Mouse (Mus musculus): ENCODE measurements around the gene Macrod1. TPM values are rescaled to one million over a fixed set of nuclear protein-coding genes. Genes with fewer than 3 reads are reported as not detected.

Gene Macrod1
- polyA plus RNA-seq, 1 experiment from 2014 or later, result 16.0 TPM

DNA sequence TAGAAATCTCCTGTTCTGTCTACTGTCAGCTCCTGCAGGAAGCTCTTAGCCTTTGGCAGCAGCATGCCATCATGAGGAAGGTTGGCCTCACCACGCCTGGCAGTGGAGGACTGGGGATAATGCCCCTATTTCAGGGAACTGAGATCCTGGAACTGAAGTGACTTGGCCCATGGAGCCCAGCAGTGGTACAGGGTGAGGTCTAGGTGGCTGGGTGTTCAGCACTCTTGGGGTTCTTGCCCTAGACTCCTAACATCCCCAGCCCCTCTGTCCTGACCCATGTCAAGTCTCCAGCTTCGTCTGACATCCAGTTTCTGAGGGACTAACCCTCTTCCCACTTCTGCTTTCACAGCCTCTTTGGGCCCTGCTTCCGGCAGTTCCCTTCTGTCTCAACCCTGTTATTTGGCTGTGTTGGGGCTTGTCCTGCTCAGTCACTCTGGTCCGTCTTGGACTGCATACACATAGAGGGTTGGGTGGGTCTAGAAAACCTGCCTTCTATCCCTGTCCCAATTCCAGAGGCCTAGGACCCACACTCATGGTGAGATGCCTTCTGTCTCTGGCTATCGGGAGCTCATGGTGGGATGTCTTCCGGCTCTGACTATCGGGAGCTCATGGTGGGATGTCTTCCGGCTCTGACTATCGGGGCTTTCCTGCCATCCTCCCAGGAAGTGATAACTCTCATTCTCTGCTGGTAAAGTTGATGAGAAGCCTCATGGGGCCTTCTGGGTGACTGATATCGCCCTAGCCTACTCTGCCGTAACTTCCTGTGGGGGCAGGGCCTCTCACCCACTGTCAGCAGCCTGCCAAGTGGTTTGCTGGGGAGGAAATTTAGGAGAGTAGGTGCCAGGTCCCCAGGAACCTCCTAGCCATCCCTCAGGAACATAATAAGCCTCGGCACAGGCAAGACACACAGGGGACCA lies 38.8 kb upstream of the Macrod1 start:
- Histone ChIP-seq H3K4me1 (ENCODE audit: insufficient read depth, low read depth, low read length) (no peaks in the 10 kb centered on the region), H3K4me2 (replicated peaks; ENCODE audit: low read depth, low read length) (0 out of 2 replicates have a peak overlapping the region, but pooled peaks have one; percentile 19), H3K4me3 (ENCODE audit: low read depth, low read length) (no peak overlapping the region), H3K9me3 (ENCODE audit: low read length) (no peaks in the 10 kb centered on the region), H3K27ac (ENCODE audit: low read length) (peak overlapping the region; percentile 47), H3K9ac (replicated peaks; ENCODE audit: low read depth) (no peak overlapping the region), H3K27me3 (replicated peaks; ENCODE audit: insufficient read depth, low read length) (no peaks in the 10 kb centered on the region), H3K36me3 (ENCODE audit: insufficient read depth, low read length) (peaks cover 10% of the 10 kb centered on the region; the same call in 1 of the 2 replicates)
- 63% methylated on average over 12 of the region's 12 CpGs for WGBS
- peak; percentile 24 for DNase-seq (ENCODE audit: low spot score)
- 0 out of 2 replicates have a peak, but pooled peaks have one; percentile 11 for ATAC-seq
- no peak for TF ChIP-seq CTCF (IDR thresholded peaks at IDR 0.05)
- TF ChIP-seq EP300 (IDR thresholded peaks at IDR 0.05), result no peak

DNA sequence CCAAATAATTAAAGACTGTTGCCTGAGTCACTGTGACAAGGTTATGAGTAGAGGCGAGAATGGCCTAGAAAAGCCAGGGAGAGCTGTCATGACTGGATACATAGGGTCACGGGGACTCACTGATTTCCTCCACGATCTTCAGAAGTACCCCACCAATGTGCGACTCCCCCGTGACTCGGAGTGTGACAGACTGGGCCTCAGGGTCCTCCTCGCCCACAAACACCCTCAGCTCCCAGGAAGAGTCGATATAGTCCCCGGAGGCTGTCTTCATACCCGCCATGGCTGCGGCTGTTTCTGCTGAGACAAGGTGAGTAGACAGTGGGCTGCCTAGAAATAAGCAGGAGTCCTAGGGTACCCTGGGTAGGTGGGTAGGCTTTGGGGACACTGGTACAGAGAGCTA lies 38.1 kb upstream of the Macrod1 start:
- Histone ChIP-seq H3K4me2 (replicated peaks; ENCODE audit: low read depth, low read length) (peak overlapping the region; percentile 17; the same call in 1 of the 2 replicates), H3K27me3 (replicated peaks; ENCODE audit: insufficient read depth, low read length) (no peaks in the 10 kb centered on the region), H3K4me3 (ENCODE audit: low read depth, low read length) (no peak overlapping the region), H3K27ac (ENCODE audit: low read length) (peak overlapping the region; percentile 47), H3K4me1 (ENCODE audit: insufficient read depth, low read depth, low read length) (no peaks in the 10 kb centered on the region), H3K36me3 (ENCODE audit: insufficient read depth, low read length) (peaks cover 10% of the 10 kb centered on the region; the same call in 1 of the 2 replicates), H3K9ac (replicated peaks; ENCODE audit: low read depth) (no peak overlapping the region), H3K9me3 (ENCODE audit: low read length) (no peaks in the 10 kb centered on the region)
- DNase-seq (ENCODE audit: low spot score) (no peak), ATAC-seq (no peak)
- no peak for TF ChIP-seq EP300 (IDR thresholded peaks at IDR 0.05)
- no peak for TF ChIP-seq CTCF (IDR thresholded peaks at IDR 0.05)
- 77% methylated on average over 11 of the region's 11 CpGs for WGBS

GRCm38 (mm10) chr19:7019191-7019590 lies 37.4 kb upstream of the Macrod1 start, which contains the start of gene Fermt3:
Gene Fermt3 (minus strand): TSS chr19:7019469.
- Histone ChIP-seq H3K27ac (ENCODE audit: low read length) (peak within 1 kb of the TSS; percentile 47), H3K36me3 (ENCODE audit: insufficient read depth, low read length) (peaks cover 14% of the 10 kb centered on the region; the same call in 1 of the 2 replicates), H3K27me3 (replicated peaks; ENCODE audit: insufficient read depth, low read length) (no peaks in the 10 kb centered on the region), H3K9me3 (ENCODE audit: low read length) (no peaks in the 10 kb centered on the region), H3K4me3 (ENCODE audit: low read depth, low read length) (no peak within 1 kb of the TSS), H3K4me1 (ENCODE audit: insufficient read depth, low read depth, low read length) (no peaks in the 10 kb centered on the region), H3K4me2 (replicated peaks; ENCODE audit: low read depth, low read length) (peak within 1 kb of the TSS; percentile 19; the same call in 1 of the 2 replicates), H3K9ac (replicated peaks; ENCODE audit: low read depth) (no peak within 1 kb of the TSS)
- DNase-seq (ENCODE audit: low spot score) (peak; percentile 60), ATAC-seq (peak; percentile 70)
- WGBS, result 57% methylated on average over 5 of the region's 5 CpGs
- no peak for TF ChIP-seq EP300 (IDR thresholded peaks at IDR 0.05)
- TF ChIP-seq CTCF (IDR thresholded peaks at IDR 0.05), result no peak

- no peak overlapping the region for H3K4me2 ChIP-seq (replicated peaks; ENCODE audit: low read depth, low read length)
- DNase-seq (ENCODE audit: low spot score) (peak; percentile 83), ATAC-seq (peak; percentile 73)
- H3K4me3 ChIP-seq (ENCODE audit: low read depth, low read length), result no peak overlapping the region
- H3K36me3 ChIP-seq (ENCODE audit: insufficient read depth, low read length), result peaks cover 22% of the 10 kb centered on the region
- H3K27me3 ChIP-seq (replicated peaks; ENCODE audit: insufficient read depth, low read length), result no peaks in the 10 kb centered on the region
- no peaks in the 10 kb centered on the region for H3K9me3 ChIP-seq (ENCODE audit: low read length)
- H3K4me1 ChIP-seq (ENCODE audit: insufficient read depth, low read depth, low read length), result no peaks in the 10 kb centered on the region
- no peak for TF ChIP-seq EP300 (IDR thresholded peaks at IDR 0.05)
- TF ChIP-seq CTCF (IDR thresholded peaks at IDR 0.05), result peak; percentile 90
- 0 out of 2 replicates have a peak overlapping the region, but pooled peaks have one; percentile 4 for H3K27ac ChIP-seq (ENCODE audit: low read length)
- 39% methylated on average over 3 of the region's 3 CpGs for WGBS
- H3K9ac ChIP-seq (replicated peaks; ENCODE audit: low read depth), result no peak overlapping the region
These were observed 36.4 kb upstream of the Macrod1 start for GRCm38 (mm10) chr19:7020224-7020641.

GRCm38 (mm10) chr19:7029531-7029930 lies 27.1 kb upstream of the Macrod1 start:
- WGBS, result 96% methylated on average over 5 of the region's 5 CpGs
- Histone ChIP-seq H3K4me3 (ENCODE audit: low read depth, low read length) (no peak overlapping the region), H3K9me3 (ENCODE audit: low read length) (no peaks in the 10 kb centered on the region), H3K36me3 (ENCODE audit: insufficient read depth, low read length) (peaks cover 40% of the 10 kb centered on the region), H3K4me2 (replicated peaks; ENCODE audit: low read depth, low read length) (no peak overlapping the region), H3K27ac (ENCODE audit: low read length) (no peak overlapping the region), H3K27me3 (replicated peaks; ENCODE audit: insufficient read depth, low read length) (no peaks in the 10 kb centered on the region), H3K9ac (replicated peaks; ENCODE audit: low read depth) (no peak overlapping the region), H3K4me1 (ENCODE audit: insufficient read depth, low read depth, low read length) (no peaks in the 10 kb centered on the region)
- DNase-seq (ENCODE audit: low spot score), result no peak
- no peak for ATAC-seq
- TF ChIP-seq EP300 (IDR thresholded peaks at IDR 0.05) (no peak), CTCF (IDR thresholded peaks at IDR 0.05) (no peak)

DNA sequence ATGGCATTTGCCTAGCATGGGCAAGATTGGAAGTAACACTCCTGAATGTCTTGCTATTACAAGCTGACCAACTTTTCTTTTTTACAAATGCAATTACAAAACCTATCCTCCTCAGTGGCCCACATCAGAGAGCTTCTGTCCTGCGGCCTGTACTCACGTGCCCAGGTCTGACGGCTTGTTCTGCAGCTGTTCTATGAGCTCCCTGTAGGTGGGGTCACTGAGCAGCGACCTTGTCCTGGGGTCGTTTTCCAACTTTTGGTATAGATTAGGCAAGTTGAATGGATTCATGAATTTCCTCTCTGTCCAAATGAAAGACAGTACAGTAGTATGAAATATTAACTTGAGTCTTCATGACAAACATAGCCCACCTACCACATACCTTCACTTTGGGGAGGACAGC lies 22.6 kb upstream of the Macrod1 start:
- H3K27ac ChIP-seq (ENCODE audit: low read length), result no peak overlapping the region
- no peak overlapping the region for H3K4me3 ChIP-seq (ENCODE audit: low read depth, low read length)
- H3K4me2 ChIP-seq (replicated peaks; ENCODE audit: low read depth, low read length), result no peak overlapping the region
- H3K36me3 ChIP-seq (ENCODE audit: insufficient read depth, low read length), result peaks cover 17% of the 10 kb centered on the region; the same call in 1 of the 2 replicates
- TF ChIP-seq CTCF (IDR thresholded peaks at IDR 0.05), result no peak
- TF ChIP-seq EP300 (IDR thresholded peaks at IDR 0.05), result no peak
- no peak overlapping the region for H3K9ac ChIP-seq (replicated peaks; ENCODE audit: low read depth)
- no peaks in the 10 kb centered on the region for H3K27me3 ChIP-seq (replicated peaks; ENCODE audit: insufficient read depth, low read length)
- 85% methylated on average over 5 of the region's 5 CpGs for WGBS
- no peaks in the 10 kb centered on the region for H3K9me3 ChIP-seq (ENCODE audit: low read length)
- no peak for ATAC-seq
- no peak for DNase-seq (ENCODE audit: low spot score)
- no peaks in the 10 kb centered on the region for H3K4me1 ChIP-seq (ENCODE audit: insufficient read depth, low read depth, low read length)

Data from lung, postnatal 0 days (tissue).